Mouse (Mus musculus): ENCODE data around the gene Shroom2. TPM values are rescaled to one million over a fixed set of nuclear protein-coding genes. Genes with fewer than 3 reads are reported as not detected.

Gene Shroom2
- polyA plus RNA-seq (2014; fragmentation: Nextera tagmentation; extraction: Ambion mirVana): 14.3 and 14.4 TPM in 2 replicates

DNA sequence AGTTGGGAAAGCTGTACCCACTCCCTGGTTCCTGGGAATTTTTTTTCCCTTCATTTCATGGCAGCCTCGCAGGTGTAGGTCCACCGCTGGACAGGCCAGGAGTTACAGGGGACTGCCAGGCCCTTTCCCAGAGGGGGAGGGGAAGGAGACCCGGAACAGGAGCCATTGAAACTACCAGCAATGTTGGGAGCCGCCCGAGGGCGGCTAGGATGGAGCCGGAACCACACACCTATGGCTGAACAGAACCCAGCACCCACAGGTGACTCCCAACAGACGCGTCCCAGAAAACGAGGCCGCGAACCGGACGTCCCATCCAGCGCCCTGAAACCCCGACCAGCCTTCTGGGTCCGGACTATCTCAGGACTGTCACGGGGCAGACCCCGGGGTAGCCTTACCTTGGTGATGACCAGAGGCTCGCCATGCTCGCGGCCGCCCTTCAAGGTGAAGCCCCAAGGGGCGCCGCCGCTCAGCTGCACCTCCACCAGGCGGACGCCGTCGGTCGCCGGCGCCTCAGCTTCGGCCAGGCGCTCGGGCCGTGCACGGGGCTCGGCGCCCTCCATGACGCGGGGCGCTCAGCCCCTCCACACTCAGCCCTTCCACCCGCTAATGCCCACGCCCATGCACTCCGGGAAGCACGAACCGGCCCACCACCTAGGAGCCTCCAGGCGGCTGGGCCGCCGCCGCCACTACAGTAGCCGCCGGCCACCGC, at the start of gene Shroom2:
Gene Shroom2 (minus strand): TSS at position 575 of the 709 bp plus-strand sequence.
- Histone ChIP-seq H3K9ac (ENCODE audit: low read depth, low read length) (peak within 1 kb of the TSS; percentile 62), H3K4me1 (replicated peaks; ENCODE audit: control insufficient read depth, insufficient read depth, low read length) (no peaks in the 10 kb centered on the region), H3K36me3 (ENCODE audit: control insufficient read depth, insufficient read depth, low read length) (no peaks in the 10 kb centered on the region), H3K9me3 (ENCODE audit: control insufficient read depth, low read length) (no peaks in the 10 kb centered on the region), H3K4me3 (ENCODE audit: low read depth, low read length) (peak within 1 kb of the TSS; percentile 51), H3K27me3 (ENCODE audit: control insufficient read depth, insufficient read depth, low read length) (peaks cover 20% of the 10 kb centered on the region), H3K27ac (ENCODE audit: low read depth, low read length) (no peak within 1 kb of the TSS), H3K4me2 (replicated peaks; ENCODE audit: low read depth, low read length) (peak within 1 kb of the TSS; percentile 76)
- no peak for DNase-seq (ENCODE audit: low spot score)
- 8% methylated on average over 47 of the region's 55 CpGs for WGBS
- peak; percentile 89 for ATAC-seq (ENCODE audit: low FRiP score)

DNA sequence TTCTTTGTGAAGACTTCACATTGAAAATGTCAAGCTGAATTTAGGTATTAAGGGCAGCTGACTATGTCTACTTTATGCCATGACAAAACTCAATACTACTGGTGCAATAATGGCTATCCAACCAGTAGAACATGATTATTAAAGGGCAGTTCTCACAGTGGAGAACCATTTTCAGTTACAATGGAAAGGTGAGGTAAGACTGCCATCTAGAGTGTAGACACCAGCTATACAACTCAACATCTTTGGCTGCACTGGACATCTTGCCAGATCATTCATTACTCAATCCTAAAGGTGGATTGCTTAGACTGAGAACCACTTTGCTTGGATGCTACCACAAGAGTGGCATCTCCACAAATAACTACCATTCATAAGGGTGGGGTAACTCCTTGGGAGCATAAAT, 49.7 kb upstream of the Shroom2 start:
- Histone ChIP-seq H3K4me1 (replicated peaks; ENCODE audit: control insufficient read depth, insufficient read depth, low read length) (no peaks in the 10 kb centered on the region), H3K9ac (ENCODE audit: low read depth, low read length) (no peak overlapping the region), H3K9me3 (ENCODE audit: control insufficient read depth, low read length) (no peaks in the 10 kb centered on the region), H3K27me3 (ENCODE audit: control insufficient read depth, insufficient read depth, low read length) (no peaks in the 10 kb centered on the region), H3K4me2 (replicated peaks; ENCODE audit: low read depth, low read length) (no peak overlapping the region), H3K36me3 (ENCODE audit: control insufficient read depth, insufficient read depth, low read length) (no peaks in the 10 kb centered on the region), H3K4me3 (ENCODE audit: low read depth, low read length) (no peak overlapping the region), H3K27ac (ENCODE audit: low read depth, low read length) (no peak overlapping the region)
- no peak for ATAC-seq (ENCODE audit: low FRiP score)
- DNase-seq (ENCODE audit: low spot score): peak; percentile 8

DNA sequence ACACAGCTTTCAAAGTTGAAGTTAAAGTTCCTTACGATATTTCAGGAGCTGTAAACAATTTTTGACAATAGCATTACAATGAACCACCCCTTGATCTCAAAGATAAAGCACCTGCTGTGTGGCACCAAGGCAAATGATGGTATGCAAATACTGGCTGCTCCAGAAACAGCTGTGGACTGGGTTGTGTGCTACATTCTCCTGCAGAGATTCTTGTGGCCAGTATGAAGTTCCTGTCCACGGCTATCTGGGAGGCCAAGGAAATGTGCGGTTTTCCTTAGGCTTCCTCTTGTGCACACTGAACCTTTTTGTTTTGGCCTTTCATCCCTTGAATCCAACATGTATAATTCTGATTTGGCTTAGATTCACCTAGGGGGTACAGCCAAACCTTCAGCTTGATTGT, 44.1 kb upstream of the Shroom2 start:
- no peak overlapping the region for H3K9ac ChIP-seq (ENCODE audit: low read depth, low read length)
- no peak overlapping the region for H3K4me2 ChIP-seq (replicated peaks; ENCODE audit: low read depth, low read length)
- H3K9me3 ChIP-seq (ENCODE audit: control insufficient read depth, low read length): no peaks in the 10 kb centered on the region
- no peak for DNase-seq (ENCODE audit: low spot score)
- H3K27me3 ChIP-seq (ENCODE audit: control insufficient read depth, insufficient read depth, low read length): no peaks in the 10 kb centered on the region
- H3K4me3 ChIP-seq (ENCODE audit: low read depth, low read length): no peak overlapping the region
- WGBS: 87% methylated on average over 3 of the region's 3 CpGs
- no peaks in the 10 kb centered on the region for H3K4me1 ChIP-seq (replicated peaks; ENCODE audit: control insufficient read depth, insufficient read depth, low read length)
- H3K36me3 ChIP-seq (ENCODE audit: control insufficient read depth, insufficient read depth, low read length): no peaks in the 10 kb centered on the region
- H3K27ac ChIP-seq (ENCODE audit: low read depth, low read length): no peak overlapping the region
- ATAC-seq (ENCODE audit: low FRiP score): no peak

DNA sequence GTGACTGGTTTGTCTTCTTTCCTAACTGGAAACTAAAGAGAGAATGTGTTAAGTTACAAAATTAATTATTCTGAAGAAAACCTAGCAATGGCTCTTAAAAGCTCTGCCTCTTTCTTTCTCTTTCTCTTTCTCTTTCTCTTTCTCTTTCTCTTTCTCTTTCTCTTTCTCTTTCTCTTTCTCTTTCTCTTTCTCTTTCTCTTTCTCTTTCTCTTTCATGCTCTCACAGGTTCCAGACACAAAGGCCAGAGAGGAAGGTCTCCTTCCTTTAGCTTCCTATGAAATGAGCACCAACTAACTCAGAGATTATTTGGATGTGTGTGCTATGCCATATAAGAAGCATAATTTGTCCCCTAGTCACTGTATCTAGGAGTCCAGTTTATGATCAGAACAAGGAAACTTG, 36.1 kb upstream of the Shroom2 start:
- Histone ChIP-seq H3K4me1 (replicated peaks; ENCODE audit: control insufficient read depth, insufficient read depth, low read length) (no peaks in the 10 kb centered on the region), H3K9me3 (ENCODE audit: control insufficient read depth, low read length) (no peaks in the 10 kb centered on the region), H3K27ac (ENCODE audit: low read depth, low read length) (no peak overlapping the region), H3K4me2 (replicated peaks; ENCODE audit: low read depth, low read length) (no peak overlapping the region), H3K36me3 (ENCODE audit: control insufficient read depth, insufficient read depth, low read length) (no peaks in the 10 kb centered on the region), H3K9ac (ENCODE audit: low read depth, low read length) (no peak overlapping the region), H3K27me3 (ENCODE audit: control insufficient read depth, insufficient read depth, low read length) (0 out of 2 replicates have a peak, but pooled peaks cover 2% of the 10 kb centered on the region), H3K4me3 (ENCODE audit: low read depth, low read length) (no peak overlapping the region)
- ATAC-seq (ENCODE audit: low FRiP score) (no peak), DNase-seq (ENCODE audit: low spot score) (no peak)

DNA sequence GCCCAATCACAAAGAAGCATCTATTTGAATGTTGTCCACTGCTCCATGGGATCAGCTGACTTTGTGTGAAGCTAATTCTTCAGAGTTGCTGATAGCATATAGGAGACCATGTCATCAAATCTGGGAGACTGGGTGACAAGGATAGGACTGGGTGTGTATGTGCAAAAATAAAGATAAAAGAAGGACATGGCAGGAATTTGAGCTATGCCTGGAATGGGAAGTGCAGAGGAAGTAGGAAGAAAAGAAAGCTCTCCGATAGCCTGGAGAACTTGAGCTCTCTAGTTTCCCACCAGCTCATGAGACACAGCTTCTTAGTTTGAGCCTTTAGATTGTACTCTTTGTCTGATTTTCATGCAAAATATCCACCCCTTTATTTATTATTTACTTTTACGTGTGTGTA, 19.3 kb upstream of the Shroom2 start:
- Histone ChIP-seq H3K4me2 (replicated peaks; ENCODE audit: low read depth, low read length) (no peak overlapping the region), H3K4me1 (replicated peaks; ENCODE audit: control insufficient read depth, insufficient read depth, low read length) (no peaks in the 10 kb centered on the region), H3K27ac (ENCODE audit: low read depth, low read length) (no peak overlapping the region), H3K9me3 (ENCODE audit: control insufficient read depth, low read length) (no peaks in the 10 kb centered on the region), H3K4me3 (ENCODE audit: low read depth, low read length) (no peak overlapping the region), H3K27me3 (ENCODE audit: control insufficient read depth, insufficient read depth, low read length) (peaks cover 4% of the 10 kb centered on the region; the same call in 1 of the 2 replicates), H3K36me3 (ENCODE audit: control insufficient read depth, insufficient read depth, low read length) (no peaks in the 10 kb centered on the region), H3K9ac (ENCODE audit: low read depth, low read length) (no peak overlapping the region)
- DNase-seq (ENCODE audit: low spot score) (no peak), ATAC-seq (ENCODE audit: low FRiP score) (no peak)
- WGBS: 63% methylated on average over 2 of the region's 2 CpGs

DNA sequence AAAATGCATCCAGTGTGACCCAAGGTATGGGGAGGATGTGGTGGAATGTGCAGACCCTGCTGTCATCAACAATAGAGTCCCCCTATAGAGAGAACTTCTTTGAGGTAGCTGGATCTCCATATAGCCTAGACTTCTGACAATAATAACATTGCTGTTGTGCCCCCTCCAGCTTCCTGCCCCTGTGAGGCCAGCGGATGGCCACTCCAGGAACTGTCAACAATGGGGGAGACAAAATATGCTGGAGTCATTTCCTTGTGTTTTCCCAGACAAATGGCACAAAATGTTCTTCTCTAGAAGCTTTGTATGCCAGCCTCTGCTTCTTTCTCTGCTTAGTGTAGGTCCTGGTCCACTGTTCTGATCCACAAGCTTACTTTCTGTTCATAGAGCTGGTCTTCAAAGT, 18.9 kb upstream of the Shroom2 start:
- ATAC-seq (ENCODE audit: low FRiP score) (no peak), DNase-seq (ENCODE audit: low spot score) (no peak)
- H3K9ac ChIP-seq (ENCODE audit: low read depth, low read length): no peak overlapping the region
- H3K4me3 ChIP-seq (ENCODE audit: low read depth, low read length): no peak overlapping the region
- H3K4me2 ChIP-seq (replicated peaks; ENCODE audit: low read depth, low read length): no peak overlapping the region
- H3K9me3 ChIP-seq (ENCODE audit: control insufficient read depth, low read length): no peaks in the 10 kb centered on the region
- no peaks in the 10 kb centered on the region for H3K4me1 ChIP-seq (replicated peaks; ENCODE audit: control insufficient read depth, insufficient read depth, low read length)
- H3K27ac ChIP-seq (ENCODE audit: low read depth, low read length): no peak overlapping the region
- no peaks in the 10 kb centered on the region for H3K36me3 ChIP-seq (ENCODE audit: control insufficient read depth, insufficient read depth, low read length)
- WGBS: 63% methylated on average over 1 of the region's 1 CpGs
- H3K27me3 ChIP-seq (ENCODE audit: control insufficient read depth, insufficient read depth, low read length): peaks cover 4% of the 10 kb centered on the region; the same call in 1 of the 2 replicates

DNA sequence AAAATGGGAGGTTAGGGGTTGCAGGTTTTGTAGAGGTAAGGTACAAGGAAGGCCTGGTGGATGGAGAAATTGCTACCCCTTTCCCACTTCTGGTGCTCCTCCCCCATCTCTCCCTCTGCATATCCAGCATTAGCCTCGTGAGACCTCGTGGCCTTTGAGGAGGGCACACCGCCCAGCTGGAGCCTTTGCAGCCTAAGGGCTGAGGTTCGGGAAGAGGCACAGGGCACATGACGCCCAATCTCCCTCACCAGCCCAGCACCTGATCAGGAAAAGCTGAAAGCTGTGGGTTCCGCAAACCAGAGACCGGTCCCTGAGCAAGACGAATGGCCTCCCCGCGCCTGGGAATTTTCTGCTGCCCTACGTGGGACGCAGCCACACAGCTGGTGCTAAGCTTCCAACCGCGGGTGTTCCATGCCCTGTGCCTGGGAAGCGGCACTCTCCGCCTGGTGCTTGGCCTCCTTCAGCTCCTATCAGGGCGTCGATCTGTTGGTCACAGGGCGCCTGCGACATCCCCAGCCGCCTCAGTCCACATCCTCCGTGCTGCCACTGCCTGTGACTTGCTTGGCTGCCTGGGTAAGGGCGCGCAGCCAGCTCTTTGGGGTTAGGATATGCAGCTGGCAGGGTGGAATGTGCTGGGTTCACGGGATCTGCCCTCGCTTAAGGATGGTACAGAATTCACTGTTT, 12.6 kb upstream of the Shroom2 start, which contains the start of gene Gpr143:
Gene Gpr143 (plus strand): TSS at position 202 of the 684 bp plus-strand sequence.
- Histone ChIP-seq H3K9me3 (ENCODE audit: control insufficient read depth, low read length) (no peaks in the 10 kb centered on the region), H3K36me3 (ENCODE audit: control insufficient read depth, insufficient read depth, low read length) (no peaks in the 10 kb centered on the region), H3K4me2 (replicated peaks; ENCODE audit: low read depth, low read length) (peak within 1 kb of the TSS; percentile 49), H3K4me1 (replicated peaks; ENCODE audit: control insufficient read depth, insufficient read depth, low read length) (no peaks in the 10 kb centered on the region), H3K9ac (ENCODE audit: low read depth, low read length) (no peak within 1 kb of the TSS), H3K4me3 (ENCODE audit: low read depth, low read length) (peak within 1 kb of the TSS; percentile 8; the same call in 1 of the 2 replicates), H3K27ac (ENCODE audit: low read depth, low read length) (no peak within 1 kb of the TSS), H3K27me3 (ENCODE audit: control insufficient read depth, insufficient read depth, low read length) (peaks cover 5% of the 10 kb centered on the region)
- WGBS: 22% methylated on average over 24 of the region's 26 CpGs
- ATAC-seq (ENCODE audit: low FRiP score) (peak; percentile 47), DNase-seq (ENCODE audit: low spot score) (peak; percentile 18)

DNA sequence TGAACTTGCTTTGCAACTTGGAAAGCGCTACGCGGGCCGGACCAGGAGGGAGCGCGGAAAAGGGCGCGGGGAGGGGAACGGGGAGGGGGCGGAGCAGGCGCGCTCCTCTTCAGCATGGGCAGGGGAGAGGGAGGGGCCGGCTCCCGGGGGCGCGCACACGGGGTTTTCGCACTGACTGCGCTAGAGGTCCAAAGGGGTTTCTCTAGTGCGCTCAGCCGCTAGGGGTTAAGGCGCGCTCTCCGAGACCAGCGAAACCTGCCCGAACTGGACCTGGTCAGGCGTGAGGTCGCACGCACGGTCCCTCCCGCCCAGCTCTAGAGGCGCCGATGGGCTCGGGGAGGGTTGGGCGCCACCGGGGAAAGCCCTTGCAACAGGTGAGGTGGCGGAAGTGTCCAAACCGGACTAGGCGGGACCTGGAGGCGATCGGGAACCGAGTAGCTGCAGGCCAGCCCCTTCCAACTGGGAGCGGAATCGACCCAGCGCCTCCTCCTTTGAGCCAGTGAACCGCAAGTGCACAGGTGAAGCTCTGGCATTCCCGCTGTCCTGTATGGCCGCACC, 414 bp upstream of the Shroom2 start:
- no peak overlapping the region for H3K27ac ChIP-seq (ENCODE audit: low read depth, low read length)
- peaks cover 20% of the 10 kb centered on the region for H3K27me3 ChIP-seq (ENCODE audit: control insufficient read depth, insufficient read depth, low read length)
- H3K4me2 ChIP-seq (replicated peaks; ENCODE audit: low read depth, low read length): peak overlapping the region; percentile 76
- no peaks in the 10 kb centered on the region for H3K9me3 ChIP-seq (ENCODE audit: control insufficient read depth, low read length)
- DNase-seq (ENCODE audit: low spot score): peak; percentile 75
- no peaks in the 10 kb centered on the region for H3K36me3 ChIP-seq (ENCODE audit: control insufficient read depth, insufficient read depth, low read length)
- peak; percentile 96 for ATAC-seq (ENCODE audit: low FRiP score)
- H3K9ac ChIP-seq (ENCODE audit: low read depth, low read length): peak overlapping the region; percentile 62
- 6% methylated on average over 29 of the region's 48 CpGs for WGBS
- peak overlapping the region; percentile 51 for H3K4me3 ChIP-seq (ENCODE audit: low read depth, low read length)
- H3K4me1 ChIP-seq (replicated peaks; ENCODE audit: control insufficient read depth, insufficient read depth, low read length): no peaks in the 10 kb centered on the region
